Mouse (Mus musculus) heart, postnatal 0 days (tissue): ENCODE measurements around the gene Mbd3.

Experiments used
- CTCF ChIP-seq: IDR thresholded peaks from 2 replicates; pipeline ENCODE4 v1.5.1; 2016; ENCODE audit warnings: antibody characterized with exemption, control low read depth, low read depth
- EP300 ChIP-seq: IDR thresholded peaks from 2 replicates; pipeline ENCODE4 v1.6.1; 2016; ENCODE audit warnings: antibody characterized with exemption, low read depth

- TF ChIP-seq CTCF: no peak
- TF ChIP-seq EP300: no peak
Observed at GRCm38 (mm10) chr10:80441598-80441997, 42.2 kb upstream of the Mbd3 start.
